Mouse (Mus musculus): Measurements from ENCODE around the gene Hoxa1. TPM values are rescaled to one million over a fixed set of nuclear protein-coding genes. Genes with fewer than 3 reads are reported as not detected.

Gene Hoxa1
- polyA plus RNA-seq, 1 experiment from 2014 or later = not detected

DNA sequence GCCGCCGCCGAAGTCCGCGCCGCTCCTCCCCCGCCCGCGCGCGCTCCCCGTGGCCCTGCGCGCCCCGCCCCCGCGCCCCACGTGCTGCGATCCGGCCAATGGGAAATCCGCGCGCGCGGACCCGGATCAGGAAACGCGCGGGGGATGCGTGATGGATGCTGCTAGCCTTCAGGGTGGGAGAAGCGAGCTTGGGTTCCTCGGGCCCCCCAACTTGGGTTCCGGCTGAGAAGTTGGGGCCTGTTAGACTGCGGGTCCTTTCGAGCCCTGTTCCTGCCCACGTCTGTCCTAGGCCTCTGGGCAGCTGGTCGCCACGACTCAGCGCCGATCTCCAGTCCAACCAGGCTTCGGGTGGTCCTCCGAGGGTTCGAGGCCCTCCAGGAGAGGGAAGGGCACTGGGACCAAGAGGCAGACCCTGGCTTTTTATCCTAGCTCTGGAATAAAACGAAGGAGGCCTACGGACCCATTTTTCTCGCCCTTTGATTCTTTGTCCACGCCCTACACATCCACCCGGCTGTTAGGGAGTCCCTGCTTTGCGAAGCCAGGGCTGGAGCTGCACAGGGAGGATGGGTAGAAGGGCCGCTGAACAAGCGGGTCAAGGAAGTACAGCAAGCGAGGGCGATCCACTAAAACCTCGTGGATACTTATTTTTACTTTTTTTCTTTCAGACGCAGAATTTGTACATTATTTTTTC, 33.9 kb upstream of the Hoxa1 start:
- H3K4me3 ChIP-seq (ENCODE audit: low read depth, low read length) = peak overlapping the region; percentile 32
- no peak overlapping the region; the same call in 1 of the 2 replicates for H3K9ac ChIP-seq (ENCODE audit: low read length)
- H3K36me3 ChIP-seq (ENCODE audit: control insufficient read depth, insufficient read depth, low read length) = no peaks in the 10 kb centered on the region
- DNase-seq (ENCODE audit: low spot score) (peak; percentile 87), ATAC-seq (replicated peaks; ENCODE audit: low FRiP score) (peak; percentile 55; the same call in 1 of the 2 replicates)
- WGBS = under 1% methylated on average over 41 of the region's 55 CpGs
- no peak overlapping the region for H3K27ac ChIP-seq (ENCODE audit: low read depth, low read length)
- no peaks in the 10 kb centered on the region for H3K9me3 ChIP-seq (ENCODE audit: control insufficient read depth, low read length)
- H3K27me3 ChIP-seq (ENCODE audit: control insufficient read depth, insufficient read depth, low read length) = peaks cover 100% of the 10 kb centered on the region
- H3K4me2 ChIP-seq (ENCODE audit: low read depth, low read length, severe bottlenecking) = peak overlapping the region; percentile 79
- H3K4me1 ChIP-seq (replicated peaks; ENCODE audit: control insufficient read depth, insufficient read depth, low read length) = peaks cover 10% of the 10 kb centered on the region; the same call in 1 of the 2 replicates

GRCm38 (mm10) chr6:52190906-52191810, 33.0 kb upstream of the Hoxa1 start, which contains the start of gene Hoxa4:
Gene Hoxa4, minus strand, starts transcription at chr6:52191753.
- no peak within 1 kb of the TSS; the same call in 1 of the 2 replicates for H3K9ac ChIP-seq (ENCODE audit: low read length)
- no peak; the same call in 1 of the 2 replicates for ATAC-seq (replicated peaks; ENCODE audit: low FRiP score)
- under 1% methylated on average over 91 of the region's 102 CpGs for WGBS

DNA sequence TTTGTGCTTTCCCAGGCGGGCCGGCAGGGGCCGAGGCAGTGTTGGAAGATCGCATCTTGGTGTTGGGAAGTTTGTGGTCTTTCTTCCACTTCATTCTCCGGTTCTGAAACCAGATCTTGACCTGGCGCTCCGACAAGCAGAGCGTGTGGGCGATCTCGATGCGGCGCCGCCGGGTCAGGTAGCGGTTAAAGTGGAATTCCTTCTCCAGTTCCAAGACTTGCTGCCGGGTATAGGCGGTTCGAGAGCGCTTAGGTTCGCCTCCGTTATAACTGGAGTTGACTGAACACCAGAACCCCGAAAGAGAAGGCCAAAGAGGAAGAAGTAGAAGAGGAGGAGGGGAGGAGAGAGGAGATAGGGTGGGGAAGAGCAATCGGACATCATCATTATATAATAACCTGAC, 32.3 kb upstream of the Hoxa1 start:
- Histone ChIP-seq H3K9me3 (ENCODE audit: control insufficient read depth, low read length) (no peaks in the 10 kb centered on the region), H3K27me3 (ENCODE audit: control insufficient read depth, insufficient read depth, low read length) (peaks cover 100% of the 10 kb centered on the region), H3K4me1 (replicated peaks; ENCODE audit: control insufficient read depth, insufficient read depth, low read length) (peaks cover 10% of the 10 kb centered on the region; the same call in 1 of the 2 replicates), H3K36me3 (ENCODE audit: control insufficient read depth, insufficient read depth, low read length) (no peaks in the 10 kb centered on the region), H3K4me3 (ENCODE audit: low read depth, low read length) (no peak overlapping the region), H3K4me2 (ENCODE audit: low read depth, low read length, severe bottlenecking) (no peak overlapping the region), H3K9ac (ENCODE audit: low read length) (no peak overlapping the region), H3K27ac (ENCODE audit: low read depth, low read length) (no peak overlapping the region)
- ATAC-seq (replicated peaks; ENCODE audit: low FRiP score) = no peak
- no peak for DNase-seq (ENCODE audit: low spot score)
- WGBS = under 1% methylated on average over 23 of the region's 23 CpGs

More at GRCm38 (mm10) chr6:52190906-52191810, 33.0 kb upstream of the Hoxa1 start, which contains the start of gene Hoxa4:
- H3K4me1 ChIP-seq (replicated peaks; ENCODE audit: control insufficient read depth, insufficient read depth, low read length) = peaks cover 10% of the 10 kb centered on the region; the same call in 1 of the 2 replicates
- peak; percentile 58 for DNase-seq (ENCODE audit: low spot score)
- H3K36me3 ChIP-seq (ENCODE audit: control insufficient read depth, insufficient read depth, low read length) = no peaks in the 10 kb centered on the region
- H3K4me2 ChIP-seq (ENCODE audit: low read depth, low read length, severe bottlenecking) = peak within 1 kb of the TSS; percentile 79
- H3K9me3 ChIP-seq (ENCODE audit: control insufficient read depth, low read length) = no peaks in the 10 kb centered on the region
- peak within 1 kb of the TSS; percentile 32 for H3K4me3 ChIP-seq (ENCODE audit: low read depth, low read length)
- H3K27ac ChIP-seq (ENCODE audit: low read depth, low read length) = no peak within 1 kb of the TSS
- H3K27me3 ChIP-seq (ENCODE audit: control insufficient read depth, insufficient read depth, low read length) = peaks cover 100% of the 10 kb centered on the region

GRCm38 (mm10) chr6:52189909-52190308, 31.8 kb upstream of the Hoxa1 start:
- H3K27ac ChIP-seq (ENCODE audit: low read depth, low read length) = no peak overlapping the region
- ATAC-seq (replicated peaks; ENCODE audit: low FRiP score) = no peak
- no peaks in the 10 kb centered on the region for H3K36me3 ChIP-seq (ENCODE audit: control insufficient read depth, insufficient read depth, low read length)
- H3K4me3 ChIP-seq (ENCODE audit: low read depth, low read length) = no peak overlapping the region
- no peak overlapping the region for H3K9ac ChIP-seq (ENCODE audit: low read length)
- no peaks in the 10 kb centered on the region for H3K9me3 ChIP-seq (ENCODE audit: control insufficient read depth, low read length)
- peaks cover 100% of the 10 kb centered on the region for H3K27me3 ChIP-seq (ENCODE audit: control insufficient read depth, insufficient read depth, low read length)
- peaks cover 10% of the 10 kb centered on the region; the same call in 1 of the 2 replicates for H3K4me1 ChIP-seq (replicated peaks; ENCODE audit: control insufficient read depth, insufficient read depth, low read length)
- DNase-seq (ENCODE audit: low spot score) = peak; percentile 54
- no peak overlapping the region for H3K4me2 ChIP-seq (ENCODE audit: low read depth, low read length, severe bottlenecking)
- 5% methylated on average over 8 of the region's 8 CpGs for WGBS

DNA sequence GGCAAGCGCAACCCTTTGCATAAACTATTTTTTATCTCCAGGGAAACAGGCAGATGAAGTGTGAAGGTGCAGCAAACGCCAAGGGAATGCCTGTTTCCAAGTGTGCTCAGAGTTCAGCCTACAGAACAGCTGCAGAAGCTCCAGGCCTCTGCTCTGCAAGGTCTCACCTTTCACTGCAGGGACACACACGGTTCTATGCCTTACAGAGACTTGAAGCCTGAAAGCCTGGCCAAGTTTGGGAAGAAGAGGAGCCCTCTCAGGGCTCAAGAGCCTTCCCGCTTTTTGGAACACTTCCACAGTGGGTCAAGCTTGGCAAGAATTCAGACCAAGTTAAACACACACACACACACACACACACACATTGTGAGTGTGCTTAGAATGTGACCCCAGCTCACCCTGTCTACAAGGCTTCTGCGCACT, 31.1 kb upstream of the Hoxa1 start:
- Histone ChIP-seq H3K4me3 (ENCODE audit: low read depth, low read length) (no peak overlapping the region), H3K27me3 (ENCODE audit: control insufficient read depth, insufficient read depth, low read length) (peaks cover 100% of the 10 kb centered on the region), H3K4me1 (replicated peaks; ENCODE audit: control insufficient read depth, insufficient read depth, low read length) (peaks cover 10% of the 10 kb centered on the region; the same call in 1 of the 2 replicates), H3K36me3 (ENCODE audit: control insufficient read depth, insufficient read depth, low read length) (no peaks in the 10 kb centered on the region), H3K9ac (ENCODE audit: low read length) (no peak overlapping the region), H3K9me3 (ENCODE audit: control insufficient read depth, low read length) (no peaks in the 10 kb centered on the region), H3K4me2 (ENCODE audit: low read depth, low read length, severe bottlenecking) (no peak overlapping the region), H3K27ac (ENCODE audit: low read depth, low read length) (no peak overlapping the region)
- ATAC-seq (replicated peaks; ENCODE audit: low FRiP score) (no peak), DNase-seq (ENCODE audit: low spot score) (peak; percentile 52)
- 7% methylated on average over 5 of the region's 5 CpGs for WGBS

DNA sequence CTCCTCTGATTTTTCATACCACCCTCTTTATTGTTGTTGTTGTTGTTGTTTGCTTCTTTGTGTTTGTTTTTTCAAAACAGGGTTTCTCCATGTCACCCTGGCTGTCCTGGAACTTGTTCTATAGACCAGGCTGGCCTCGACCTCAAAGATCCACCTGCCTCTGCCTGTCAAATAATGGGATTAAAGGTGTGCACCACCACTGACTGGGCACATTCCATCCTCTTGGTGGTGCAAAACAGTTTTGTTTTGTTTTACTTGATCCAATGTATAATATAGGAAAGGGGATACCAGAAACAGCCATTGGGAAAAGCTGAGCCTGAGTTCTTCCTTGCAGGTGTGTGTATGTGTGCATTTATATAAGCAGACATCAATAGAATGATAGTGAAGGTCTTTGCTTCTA, 28.4 kb upstream of the Hoxa1 start:
- Histone ChIP-seq H3K4me3 (ENCODE audit: low read depth, low read length) (no peak overlapping the region), H3K9ac (ENCODE audit: low read length) (no peak overlapping the region), H3K9me3 (ENCODE audit: control insufficient read depth, low read length) (no peaks in the 10 kb centered on the region), H3K4me2 (ENCODE audit: low read depth, low read length, severe bottlenecking) (no peak overlapping the region), H3K4me1 (replicated peaks; ENCODE audit: control insufficient read depth, insufficient read depth, low read length) (peaks cover 4% of the 10 kb centered on the region; the same call in 1 of the 2 replicates), H3K27ac (ENCODE audit: low read depth, low read length) (no peak overlapping the region), H3K27me3 (ENCODE audit: control insufficient read depth, insufficient read depth, low read length) (peaks cover 100% of the 10 kb centered on the region), H3K36me3 (ENCODE audit: control insufficient read depth, insufficient read depth, low read length) (no peaks in the 10 kb centered on the region)
- DNase-seq (ENCODE audit: low spot score) = peak; percentile 41
- 0% methylated on average over 1 of the region's 1 CpGs for WGBS
- no peak for ATAC-seq (replicated peaks; ENCODE audit: low FRiP score)

DNA sequence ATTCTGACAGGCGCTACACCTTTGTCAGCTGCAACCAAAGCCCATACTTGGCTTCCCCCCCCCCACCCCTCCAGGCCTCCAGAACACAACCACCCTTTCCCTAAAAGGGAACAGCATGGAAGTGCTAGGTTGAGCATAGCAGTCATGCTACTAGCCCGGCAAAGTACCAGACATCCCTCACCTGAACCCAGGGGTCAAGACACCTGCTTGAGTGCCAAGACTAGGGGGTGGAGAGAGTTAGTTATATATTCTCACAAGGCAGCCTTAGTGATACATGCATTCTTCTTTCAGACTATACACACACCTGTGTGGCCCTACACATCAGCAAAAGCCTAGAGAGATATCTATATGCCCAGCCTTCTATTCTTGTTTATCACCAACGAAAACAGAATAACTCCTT, 27.7 kb upstream of the Hoxa1 start:
- Histone ChIP-seq H3K4me2 (ENCODE audit: low read depth, low read length, severe bottlenecking) (no peak overlapping the region), H3K27ac (ENCODE audit: low read depth, low read length) (no peak overlapping the region), H3K36me3 (ENCODE audit: control insufficient read depth, insufficient read depth, low read length) (no peaks in the 10 kb centered on the region), H3K9ac (ENCODE audit: low read length) (no peak overlapping the region), H3K4me3 (ENCODE audit: low read depth, low read length) (no peak overlapping the region), H3K27me3 (ENCODE audit: control insufficient read depth, insufficient read depth, low read length) (peaks cover 100% of the 10 kb centered on the region), H3K4me1 (replicated peaks; ENCODE audit: control insufficient read depth, insufficient read depth, low read length) (no peaks in the 10 kb centered on the region), H3K9me3 (ENCODE audit: control insufficient read depth, low read length) (no peaks in the 10 kb centered on the region)
- DNase-seq (ENCODE audit: low spot score) (peak; percentile 46), ATAC-seq (replicated peaks; ENCODE audit: low FRiP score) (no peak)
- WGBS = 6% methylated on average over 3 of the region's 3 CpGs

DNA sequence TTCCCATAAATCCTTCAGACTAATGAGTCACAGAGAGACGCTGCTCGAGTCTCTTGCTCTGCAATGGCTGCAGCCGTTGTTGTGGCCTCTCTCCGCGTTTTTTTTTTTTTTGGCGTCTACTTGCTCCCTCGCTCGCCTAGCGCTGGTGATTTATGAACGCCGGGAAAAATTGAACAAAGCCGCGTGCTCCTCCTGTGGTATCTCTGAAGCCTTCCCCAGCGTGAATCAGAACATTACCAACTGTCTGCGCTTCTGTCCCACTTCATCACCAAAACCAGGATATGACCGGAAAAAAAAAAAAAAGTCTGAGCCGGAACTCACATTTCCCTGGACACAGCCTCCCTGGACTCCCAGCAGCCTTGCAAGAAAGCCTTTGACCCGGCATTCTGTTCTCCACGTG, 27.1 kb upstream of the Hoxa1 start:
- peak; percentile 44 for DNase-seq (ENCODE audit: low spot score)
- peaks cover 100% of the 10 kb centered on the region for H3K27me3 ChIP-seq (ENCODE audit: control insufficient read depth, insufficient read depth, low read length)
- H3K4me2 ChIP-seq (ENCODE audit: low read depth, low read length, severe bottlenecking) = no peak overlapping the region
- no peak for ATAC-seq (replicated peaks; ENCODE audit: low FRiP score)
- H3K36me3 ChIP-seq (ENCODE audit: control insufficient read depth, insufficient read depth, low read length) = no peaks in the 10 kb centered on the region
- no peaks in the 10 kb centered on the region for H3K4me1 ChIP-seq (replicated peaks; ENCODE audit: control insufficient read depth, insufficient read depth, low read length)
- no peak overlapping the region for H3K4me3 ChIP-seq (ENCODE audit: low read depth, low read length)
- H3K9me3 ChIP-seq (ENCODE audit: control insufficient read depth, low read length) = no peaks in the 10 kb centered on the region
- no peak overlapping the region for H3K9ac ChIP-seq (ENCODE audit: low read length)
- H3K27ac ChIP-seq (ENCODE audit: low read depth, low read length) = no peak overlapping the region
- 2% methylated on average over 19 of the region's 19 CpGs for WGBS

Measured in forebrain, embryonic 11.5 days (tissue).